Mouse (Mus musculus): Measurements from ENCODE around the gene Gzme. TPM values are rescaled to one million over a fixed set of nuclear protein-coding genes. Genes with fewer than 3 reads are reported as not detected.

Gzme gene
- polyA plus RNA-seq (2017; shearing (Covaris generic)): not detected

GRCm38 (mm10) chr14:56120525-56120924, at the start of gene Gzme:
TSS of gene Gzme (minus strand) at chr14:56120625.

GRCm38 (mm10) chr14:56159479-56159878, 39.1 kb upstream of the Gzme start, which contains the start of gene Gzmg:
TSS of gene Gzmg (minus strand) at chr14:56159579.

GRCm38 (mm10) chr14:56132508-56132907, 12.1 kb upstream of the Gzme start, which contains the start of gene Gzmd:
TSS of gene Gzmd (minus strand) at chr14:56132608.

GRCm38 (mm10) chr14:56102386-56102785, 18.0 kb downstream of the Gzme start, which contains the start of gene Ctsg:
TSS of gene Ctsg (minus strand) at chr14:56102574.

GRCm38 (mm10) chr14:56085167-56085566, 35.3 kb downstream of the Gzme start, which contains the start of gene Mcpt8:
TSS of gene Mcpt8 (minus strand) at chr14:56085273.

Other genes with a start within 250 kb of the Gzme start
- gene Cbln3, start 236.2 kb downstream of the Gzme start, polyA plus RNA-seq (2017; shearing (Covaris generic)): under 1 TPM; 0.22 to 0.31 TPM
- 10 to 100 TPM; 26.8 to 67.7 TPM for gene Khnyn, start 235.7 kb downstream of the Gzme start, polyA plus RNA-seq (2017; shearing (Covaris generic))
- 10 to 100 TPM; 53.9 to 72.7 TPM for gene Sdr39u1, start 220.3 kb downstream of the Gzme start, polyA plus RNA-seq (2017; shearing (Covaris generic))
- gene Cma1, start 175.9 kb downstream of the Gzme start, polyA plus RNA-seq (2017; shearing (Covaris generic)): not detected
- not detected for gene Cma2, start 169.6 kb downstream of the Gzme start, polyA plus RNA-seq (2017; shearing (Covaris generic))
- gene Mcpt1, start 102.7 kb downstream of the Gzme start, polyA plus RNA-seq (2017; shearing (Covaris generic)): under 1 TPM in 1 of 2 experiments, not detected in 1; 0.41 TPM
- gene Mcpt9, start 90.1 kb downstream of the Gzme start, polyA plus RNA-seq (2017; shearing (Covaris generic)): not detected
- not detected for gene Mcpt2, start 78.6 kb downstream of the Gzme start, polyA plus RNA-seq (2017; shearing (Covaris generic))
- 1 to 10 TPM in 1 of 2 experiments, not detected in 1; 1.6 TPM for gene Mcpt4, start 58.3 kb downstream of the Gzme start, polyA plus RNA-seq (2017; shearing (Covaris generic))
- gene Mcpt8, start 35.4 kb downstream of the Gzme start, polyA plus RNA-seq (2017; shearing (Covaris generic)): not detected
- not detected for gene Ctsg, start 18.1 kb downstream of the Gzme start, polyA plus RNA-seq (2017; shearing (Covaris generic))
- gene Gzmd, start 12.0 kb upstream of the Gzme start, polyA plus RNA-seq (2017; shearing (Covaris generic)): not detected
- gene Gzmg, start 39.0 kb upstream of the Gzme start, polyA plus RNA-seq (2017; shearing (Covaris generic)): not detected
- not detected for gene Gzmn, start 54.0 kb upstream of the Gzme start, polyA plus RNA-seq (2017; shearing (Covaris generic))
- gene Gzmf, start 90.8 kb upstream of the Gzme start, polyA plus RNA-seq (2017; shearing (Covaris generic)): under 1 TPM in 1 of 2 experiments, not detected in 1; 0.51 TPM
- 10 to 100 TPM in 1 of 2 experiments, 1 to 10 TPM in 1; 4.5 to 12.1 TPM for gene Gzmc, start 114.0 kb upstream of the Gzme start, polyA plus RNA-seq (2017; shearing (Covaris generic))
- gene Gzmb, start 141.6 kb upstream of the Gzme start, polyA plus RNA-seq (2017; shearing (Covaris generic)): 100 to 1,000 TPM in 1 of 2 experiments, 10 to 100 TPM in 1; 63.8 to 416 TPM
- under 1 TPM in 1 of 2 experiments, not detected in 1; 0.06 TPM for gene Atp12a, start 244.4 kb upstream of the Gzme start, polyA plus RNA-seq (2017; shearing (Covaris generic))

Measured in activated CD4-positive, CD25-positive, alpha-beta regulatory T cell (primary cell).